Mouse (Mus musculus) brain, adult 2 months (tissue): ENCODE data around the gene Rab7.

ENCODE experiments used
- DNase-seq: peaks from one replicate; pipeline ENCODE4 v3.0.0; 2011; ENCODE audit warnings: low read depth, low spot score

Rab7 gene

GRCm38 (mm10) chr6:88044577-88045405 lies at the start of gene Rab7:
Gene Rab7, minus strand, starts transcription at chr6:88045270.
- peak; percentile 99 for DNase-seq

GRCm38 (mm10) chr6:88088971-88089370 lies 43.9 kb upstream of the Rab7 start:
- no peak for DNase-seq

- peak; percentile 96 for DNase-seq
These were observed 39.4 kb upstream of the Rab7 start, which contains the start of gene Rpn1 for GRCm38 (mm10) chr6:88084278-88085151. Gene Rpn1, plus strand, starts transcription at chr6:88084482.

- DNase-seq = no peak
These were observed 38.6 kb upstream of the Rab7 start for GRCm38 (mm10) chr6:88083672-88084071.

- DNase-seq = no peak
These were observed 38.0 kb upstream of the Rab7 start for GRCm38 (mm10) chr6:88083095-88083494.

GRCm38 (mm10) chr6:88075960-88076517 lies 31.0 kb upstream of the Rab7 start:
- no peak for DNase-seq

- DNase-seq = peak; percentile 99
These were observed 29.9 kb upstream of the Rab7 start for GRCm38 (mm10) chr6:88074752-88075554.

GRCm38 (mm10) chr6:88071216-88071615 lies 26.1 kb upstream of the Rab7 start:
- no peak for DNase-seq

- DNase-seq = no peak
These were observed 25.4 kb upstream of the Rab7 start for GRCm38 (mm10) chr6:88070468-88070867.

GRCm38 (mm10) chr6:88068739-88069138 lies 23.7 kb upstream of the Rab7 start:
- no peak for DNase-seq

GRCm38 (mm10) chr6:88067722-88068121 lies 22.7 kb upstream of the Rab7 start:
- DNase-seq = no peak

- DNase-seq = no peak
These were observed 20.9 kb upstream of the Rab7 start for GRCm38 (mm10) chr6:88065968-88066367.

GRCm38 (mm10) chr6:88065116-88065515 lies 20.0 kb upstream of the Rab7 start:
- peak; percentile 31 for DNase-seq

GRCm38 (mm10) chr6:88064072-88064642 lies 19.1 kb upstream of the Rab7 start:
- DNase-seq = no peak

- DNase-seq = no peak
These were observed 17.3 kb upstream of the Rab7 start for GRCm38 (mm10) chr6:88062398-88062797.

- DNase-seq = no peak
These were observed 16.3 kb upstream of the Rab7 start for GRCm38 (mm10) chr6:88061406-88061805.

- no peak for DNase-seq
These were observed 15.5 kb upstream of the Rab7 start for GRCm38 (mm10) chr6:88060602-88061001.

- DNase-seq = no peak
These were observed 14.8 kb upstream of the Rab7 start for GRCm38 (mm10) chr6:88059903-88060302.

GRCm38 (mm10) chr6:88056866-88057265 lies 11.8 kb upstream of the Rab7 start:
- peak; percentile 87 for DNase-seq

GRCm38 (mm10) chr6:88055663-88056062 lies 10.6 kb upstream of the Rab7 start:
- DNase-seq = no peak
